Mouse (Mus musculus) ES-E14 (cell line): ENCODE measurements at regions not wholly inside any gene's neighbourhood (a gene's known extent, or its start where the extent isn't known, plus 50 kb on each side); places are given as distances from the start of the nearest gene placed in this dataset.

Experiments used
- DNase-seq: peaks from one replicate; pipeline ENCODE4 v3.0.0-alpha.2; 2013; ENCODE audit warnings: low read depth, low spot score
- H3K27ac ChIP-seq: 2 replicates; pipeline ENCODE4 v1.5.1; 2012; ENCODE audit warnings: low read depth, mild to moderate bottlenecking, low read length, moderate library complexity, mixed read lengths; ENCODE audit not compliant: poor library complexity, insufficient read depth, severe bottlenecking
- H3K36me3 ChIP-seq: 2 replicates; pipeline ENCODE4 v1.6.1; 2012; ENCODE audit warnings: mild to moderate bottlenecking, low read length, moderate library complexity, mixed read lengths; ENCODE audit not compliant: control insufficient read depth, poor library complexity, insufficient read depth, severe bottlenecking
- H3K4me1 ChIP-seq, 2 experiments: fragments of 150-350 bp in 1 of 2; sonication (generic) in 1 of 2; 2 replicates each; pipeline ENCODE4 v1.6.1; 2012; ENCODE audit warnings: low read length in 2 of 2, mild to moderate bottlenecking in 1 of 2, mixed read lengths in 1 of 2; ENCODE audit not compliant: control insufficient read depth in 2 of 2, insufficient read depth in 2 of 2, poor library complexity in 1 of 2
- H3K4me3 ChIP-seq, 2 experiments: fragments of 150-350 bp in 1 of 2; sonication (generic) in 1 of 2; 2 replicates each; pipeline ENCODE4 v1.5.1; 2012; ENCODE audit warnings: low read length in 2 of 2, low read depth in 1 of 2, mild to moderate bottlenecking in 1 of 2, mixed read lengths in 1 of 2; ENCODE audit not compliant: insufficient read depth in 1 of 2, poor library complexity in 1 of 2, severe bottlenecking in 1 of 2
- H3K9ac ChIP-seq: 2 replicates; pipeline ENCODE4 v1.6.1; 2012; ENCODE audit warnings: low read depth, mild to moderate bottlenecking, low read length, mixed read lengths; ENCODE audit not compliant: poor library complexity, insufficient read depth, severe bottlenecking
- H3K9me3 ChIP-seq: fragments of 150-350 bp; sonication (generic); 2 replicates; pipeline ENCODE4 v1.6.1; 2012; ENCODE audit warnings: low read depth, mild to moderate bottlenecking, low read length; ENCODE audit not compliant: control insufficient read depth, insufficient read depth
- CHD2 ChIP-seq: IDR thresholded peaks from 2 replicates; pipeline ENCODE4 v1.6.1; 2014; ENCODE audit warnings: mild to moderate bottlenecking, low read depth, low read length, inconsistent platforms
- HCFC1 ChIP-seq: IDR thresholded peaks from 2 replicates; pipeline ENCODE4 v1.6.1; 2012; ENCODE audit warnings: low read length, inconsistent platforms, borderline replicate concordance; ENCODE audit not compliant: insufficient read depth
- MAFK ChIP-seq: IDR thresholded peaks from 2 replicates; pipeline ENCODE4 v1.6.1; 2014; ENCODE audit warnings: mild to moderate bottlenecking, low read depth, low read length, inconsistent platforms; ENCODE audit not compliant: insufficient read depth
- ZC3H11A ChIP-seq: IDR thresholded peaks from 2 replicates; pipeline ENCODE4 v1.6.1; 2012; ENCODE audit warnings: low read depth, mild to moderate bottlenecking, inconsistent platforms, low read length, borderline replicate concordance
- ZNF384 ChIP-seq: IDR thresholded peaks from 2 replicates; pipeline ENCODE4 v1.6.1; 2012; ENCODE audit warnings: low read depth, low read length, inconsistent platforms
- in situ Hi-C, 2 experiments: fragments of 600-800 bp; cut with MboI; formaldehyde crosslinking; loops; one replicate each; pipeline ENCODE4 v1.15.1; 2025; ENCODE audit warnings: low sequenced_read_pairs in 2 of 2, inconsistent platforms in 1 of 2; ENCODE audit not compliant: unreplicated experiment in 2 of 2

DNA sequence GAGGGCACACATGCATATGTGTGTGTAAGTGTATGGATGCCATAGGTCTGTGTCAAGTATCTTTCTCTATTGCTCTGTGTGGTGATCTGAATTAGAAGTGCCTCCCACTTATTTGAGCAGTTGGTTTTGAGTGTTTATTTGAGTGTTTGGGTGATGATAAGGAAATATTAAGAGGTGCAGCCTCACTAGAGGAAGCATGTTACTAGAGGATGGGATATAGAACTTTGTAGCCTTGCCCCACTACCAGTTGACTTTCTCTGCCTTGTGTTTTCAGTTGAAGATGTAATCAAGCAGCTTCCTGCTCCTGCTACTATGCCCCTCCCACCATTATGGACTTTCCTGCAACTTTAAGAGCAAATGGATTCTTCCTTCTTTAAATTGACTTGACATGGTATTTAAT, 799.6 kb upstream of the Lcorl start:
- Histone ChIP-seq H3K36me3 (no peaks in the 10 kb centered on the region), H3K27ac (no peak overlapping the region), H3K4me3 (no peak overlapping the region), H3K4me1 (no peaks in the 10 kb centered on the region), H3K9me3 (no peaks in the 10 kb centered on the region), H3K9ac (no peak overlapping the region)
- in situ Hi-C loops: no loop called here
- DNase-seq: no peak
- TF ChIP-seq MAFK (no peak), ZC3H11A (no peak), HCFC1 (no peak), CHD2 (no peak), ZNF384 (no peak)

DNA sequence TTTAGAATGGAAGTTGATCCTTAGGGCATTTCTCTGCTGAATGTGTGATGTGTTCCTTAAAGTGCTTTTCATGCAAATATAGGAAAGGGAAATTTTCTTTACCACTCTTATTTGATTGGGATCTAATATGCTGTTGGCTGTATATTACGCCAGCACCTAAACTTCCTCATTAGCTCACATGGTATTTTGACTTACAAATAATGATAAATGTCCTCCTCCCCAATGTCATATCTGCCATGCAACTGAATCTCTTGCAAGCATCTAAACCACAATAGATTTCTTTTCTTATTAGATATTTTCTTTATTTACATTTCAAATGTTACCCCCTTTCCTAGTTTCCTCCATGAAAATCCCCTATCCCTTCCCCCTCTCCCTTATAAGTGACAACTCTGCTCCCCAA, 796.8 kb upstream of the Lcorl start:
- no peak for TF ChIP-seq ZNF384
- no peak for TF ChIP-seq MAFK
- TF ChIP-seq HCFC1: no peak
- TF ChIP-seq ZC3H11A: no peak
- no peak for TF ChIP-seq CHD2
- no peak for DNase-seq
- H3K4me3 ChIP-seq: no peak overlapping the region
- no peaks in the 10 kb centered on the region for H3K9me3 ChIP-seq
- H3K4me1 ChIP-seq: no peaks in the 10 kb centered on the region
- no peak overlapping the region for H3K27ac ChIP-seq
- H3K9ac ChIP-seq: no peak overlapping the region
- in situ Hi-C loops: no loop called here
- no peaks in the 10 kb centered on the region for H3K36me3 ChIP-seq

GRCm38 (mm10) chr5:46643009-46643408, 785.6 kb upstream of the Lcorl start:
- in situ Hi-C loops: no loop called here
- TF ChIP-seq CHD2 (no peak), HCFC1 (no peak), ZC3H11A (no peak), MAFK (no peak), ZNF384 (no peak)
- Histone ChIP-seq H3K9ac (no peak overlapping the region), H3K9me3 (no peaks in the 10 kb centered on the region), H3K36me3 (no peaks in the 10 kb centered on the region), H3K4me3 (no peak overlapping the region), H3K4me1 (no peaks in the 10 kb centered on the region), H3K27ac (no peak overlapping the region)
- no peak for DNase-seq

GRCm38 (mm10) chr5:46635116-46635668, 777.8 kb upstream of the Lcorl start:
- in situ Hi-C loops: no loop called here
- Histone ChIP-seq H3K4me1 (no peaks in the 10 kb centered on the region), H3K36me3 (no peaks in the 10 kb centered on the region), H3K4me3 (no peak overlapping the region), H3K9ac (no peak overlapping the region), H3K27ac (no peak overlapping the region), H3K9me3 (no peaks in the 10 kb centered on the region)
- TF ChIP-seq ZC3H11A (no peak), HCFC1 (no peak), CHD2 (no peak), ZNF384 (no peak), MAFK (no peak)
- DNase-seq: no peak
